Mouse (Mus musculus) liver, postnatal 0 days (tissue): ENCODE data around the gene Psmb6. TPM values are rescaled to one million over a fixed set of nuclear protein-coding genes. Genes with fewer than 3 reads are reported as not detected.
A peak's percentile ranks its signal among the peaks of the same experiment; 100 is the strongest.
"Not testable (repeated sequence)": the region's sequence is repeated elsewhere in the genome, so short reads cannot be mapped to it uniquely, and the experiment has no call there.

ENCODE experiments used
- ATAC-seq: fragments of 200-750 bp; cut with Nextera tagmentation; 2 replicates; pipeline ENCODE4 v1.8.0; 2017; ENCODE audit warnings: mild to moderate bottlenecking, moderate library complexity
- DNase-seq: peaks from one replicate; pipeline ENCODE4 v3.0.0-alpha.2; 2016
- H3K27ac ChIP-seq: fragments of 300-500 bp; sonication (generic); 2 replicates; pipeline ENCODE4 v1.5.1; 2014; ENCODE audit warnings: antibody characterized with exemption, moderate library complexity, mild to moderate bottlenecking, low read depth
- H3K27me3 ChIP-seq: fragments of 300-500 bp; sonication (generic); 2 replicates; pipeline ENCODE4 v1.6.1; 2014; ENCODE audit warnings: low read length, control low read depth, mixed read lengths; ENCODE audit not compliant: insufficient read depth
- H3K36me3 ChIP-seq: fragments of 300-500 bp; sonication (generic); replicated peaks from 2 replicates; pipeline ENCODE4 v1.6.1; 2014; ENCODE audit warnings: mild to moderate bottlenecking, control low read depth, low read length, moderate library complexity, mixed read lengths; ENCODE audit not compliant: insufficient read depth
- H3K4me1 ChIP-seq: fragments of 300-500 bp; sonication (generic); 2 replicates; pipeline ENCODE4 v1.6.1; 2014; ENCODE audit warnings: antibody characterized with exemption, mild to moderate bottlenecking, control low read depth; ENCODE audit not compliant: insufficient read depth
- H3K4me2 ChIP-seq: fragments of 300-500 bp; sonication (generic); 2 replicates; pipeline ENCODE4 v1.6.1; 2014; ENCODE audit warnings: low read depth, mild to moderate bottlenecking, low read length, moderate library complexity, mixed read lengths
- H3K4me3 ChIP-seq: fragments of 300-500 bp; sonication (generic); 2 replicates; pipeline ENCODE4 v1.5.1; 2014; ENCODE audit warnings: low read depth, low read length
- H3K9ac ChIP-seq: fragments of 300-500 bp; sonication (generic); replicated peaks from 2 replicates; pipeline ENCODE4 v1.6.1; 2014; ENCODE audit warnings: mild to moderate bottlenecking, moderate library complexity
- H3K9me3 ChIP-seq: fragments of 300-500 bp; sonication (generic); 2 replicates; pipeline ENCODE4 v1.6.1; 2016; ENCODE audit warnings: mild to moderate bottlenecking, control low read depth, low read length, mixed read lengths
- CTCF ChIP-seq: sonication (generic); IDR thresholded peaks from 2 replicates; pipeline ENCODE4 v1.5.1; 2016; ENCODE audit warnings: antibody characterized with exemption, low read depth
- EP300 ChIP-seq: IDR thresholded peaks from 2 replicates; pipeline ENCODE4 v1.6.1; 2016; ENCODE audit warnings: antibody characterized with exemption, low read depth, mild to moderate bottlenecking
- WGBS: fragments of 180-500 bp; shearing (Covaris S2); extraction: QIAGEN DNeasy Blood & Tissue Kit; methylation state at CpG from one replicate; pipeline ENCODE4 v1.1.7; 2014; ENCODE audit not compliant: insufficient replicate concordance; 5-methylcytosine and 5-hydroxymethylcytosine counted together
- polyA plus RNA-seq: library from polyadenylated mRNA; unstranded; fragments of >200 nt; fragmentation: Nextera tagmentation; extraction: Ambion mirVana; gene quantifications from 2 replicates; pipeline ENCODE4 v1.2.1, GENCODE M21; 2015

The Psmb6 gene
- polyA plus RNA-seq, 1 experiment from 2014 or later: 325 TPM

DNA sequence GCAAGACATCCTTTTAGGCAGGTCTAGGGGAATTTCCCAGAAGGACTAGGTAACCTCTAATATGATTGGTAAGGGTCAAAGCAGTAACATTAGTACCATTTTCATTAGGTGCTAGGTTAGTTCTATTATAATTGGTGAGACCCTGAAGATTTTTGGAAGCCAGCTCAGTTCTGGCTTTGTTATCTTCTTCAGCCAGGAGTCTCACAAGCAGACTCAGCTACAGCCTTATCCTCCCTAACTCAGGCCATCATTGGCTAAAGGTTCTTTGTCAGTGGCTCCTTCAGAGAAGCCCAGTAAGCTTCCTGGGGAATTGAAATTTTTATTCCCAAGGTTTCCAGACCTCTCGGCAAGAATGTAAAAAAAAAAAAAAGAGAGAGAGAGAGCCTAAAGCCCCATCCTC lies 6.7 kb upstream of the Psmb6 start:
- 33% methylated on average over 1 of the region's 1 CpGs for WGBS
- peak overlapping the region; percentile 62 for H3K27ac ChIP-seq
- TF ChIP-seq CTCF (no peak), EP300 (no peak)
- no peaks in the 10 kb centered on the region for H3K9me3 ChIP-seq
- DNase-seq (no peak), ATAC-seq (no peak)
- peaks cover 8% of the 10 kb centered on the region for H3K4me1 ChIP-seq
- H3K4me2 ChIP-seq: peak overlapping the region; percentile 59
- no peak overlapping the region for H3K9ac ChIP-seq
- no peaks in the 10 kb centered on the region for H3K27me3 ChIP-seq
- no peaks in the 10 kb centered on the region for H3K36me3 ChIP-seq
- H3K4me3 ChIP-seq: no peak overlapping the region

DNA sequence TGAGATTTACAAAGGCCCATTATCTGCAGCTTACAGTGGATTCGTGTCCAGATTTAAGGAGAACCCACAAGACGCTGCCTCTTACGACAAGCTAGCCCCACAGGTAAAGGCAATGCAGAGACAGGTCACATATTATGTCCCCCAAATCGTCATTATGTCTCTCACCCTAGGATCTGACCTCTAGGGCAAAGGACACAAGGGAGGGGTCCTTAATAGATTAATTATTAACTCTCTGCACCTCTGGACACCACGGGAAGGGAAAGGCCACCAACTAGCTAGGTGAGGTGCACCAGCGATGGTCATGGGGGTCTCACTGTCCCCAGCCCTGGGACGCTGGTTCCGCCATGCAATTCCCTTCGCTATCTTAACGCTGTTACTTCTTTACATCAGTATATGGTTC lies 6.2 kb upstream of the Psmb6 start, which contains the start of gene Gltpd2:
TSS of gene Gltpd2 (plus strand) at position 274 of the 400 bp plus-strand sequence.
- Histone ChIP-seq H3K27ac (peak within 1 kb of the TSS; percentile 62), H3K27me3 (no peaks in the 10 kb centered on the region), H3K4me2 (peak within 1 kb of the TSS; percentile 59), H3K36me3 (no peaks in the 10 kb centered on the region), H3K4me1 (peaks cover 8% of the 10 kb centered on the region), H3K9ac (peak within 1 kb of the TSS; percentile 49), H3K4me3 (peak within 1 kb of the TSS; percentile 25), H3K9me3 (no peaks in the 10 kb centered on the region)
- WGBS: 65% methylated on average over 10 of the region's 10 CpGs
- peak; percentile 24 for DNase-seq
- TF ChIP-seq EP300 (no peak), CTCF (no peak)
- ATAC-seq: peak; percentile 64; the same call in 1 of the 2 replicates

DNA sequence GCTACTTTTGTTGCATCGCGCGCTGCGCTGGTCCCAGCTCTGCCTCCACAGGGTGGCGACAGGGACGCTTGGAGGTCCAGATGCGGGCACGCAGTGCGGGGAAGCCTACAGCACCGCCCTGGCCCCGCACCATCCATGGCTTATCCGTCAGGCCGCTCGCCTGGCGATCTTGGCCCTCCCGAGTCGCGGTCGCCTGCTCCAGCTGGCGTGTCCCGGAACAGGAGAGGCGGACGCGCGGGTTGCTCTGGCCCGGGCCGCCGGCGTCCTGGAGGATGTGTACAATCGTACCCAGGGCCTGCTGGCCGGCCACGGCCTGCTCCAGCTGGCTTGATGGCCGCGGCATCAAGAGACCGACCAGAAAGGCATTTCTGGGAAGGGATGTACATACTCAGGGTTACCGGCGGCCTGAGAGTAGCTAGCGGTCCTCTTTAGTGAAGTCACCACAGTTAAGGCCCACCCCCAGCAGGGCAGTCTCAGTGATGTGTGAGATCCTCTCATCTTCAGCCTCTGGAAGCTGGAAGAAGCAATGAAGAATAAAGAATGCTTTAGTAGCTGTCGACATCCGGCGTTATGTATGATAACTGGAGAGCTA lies 4.9 kb upstream of the Psmb6 start:
- peak overlapping the region; percentile 59 for H3K4me2 ChIP-seq
- no peaks in the 10 kb centered on the region for H3K9me3 ChIP-seq
- TF ChIP-seq CTCF (0 out of 2 replicates have a peak, but pooled peaks have one; percentile 20), EP300 (no peak)
- H3K4me3 ChIP-seq: peak overlapping the region; percentile 25
- ATAC-seq (peak; percentile 7; the same call in 1 of the 2 replicates), DNase-seq (peak; percentile 40)
- H3K36me3 ChIP-seq: no peaks in the 10 kb centered on the region
- WGBS: 31% methylated on average over 40 of the region's 41 CpGs
- no peaks in the 10 kb centered on the region for H3K27me3 ChIP-seq
- peak overlapping the region; percentile 49 for H3K9ac ChIP-seq
- H3K4me1 ChIP-seq: peaks cover 8% of the 10 kb centered on the region
- peak overlapping the region; percentile 62 for H3K27ac ChIP-seq

DNA sequence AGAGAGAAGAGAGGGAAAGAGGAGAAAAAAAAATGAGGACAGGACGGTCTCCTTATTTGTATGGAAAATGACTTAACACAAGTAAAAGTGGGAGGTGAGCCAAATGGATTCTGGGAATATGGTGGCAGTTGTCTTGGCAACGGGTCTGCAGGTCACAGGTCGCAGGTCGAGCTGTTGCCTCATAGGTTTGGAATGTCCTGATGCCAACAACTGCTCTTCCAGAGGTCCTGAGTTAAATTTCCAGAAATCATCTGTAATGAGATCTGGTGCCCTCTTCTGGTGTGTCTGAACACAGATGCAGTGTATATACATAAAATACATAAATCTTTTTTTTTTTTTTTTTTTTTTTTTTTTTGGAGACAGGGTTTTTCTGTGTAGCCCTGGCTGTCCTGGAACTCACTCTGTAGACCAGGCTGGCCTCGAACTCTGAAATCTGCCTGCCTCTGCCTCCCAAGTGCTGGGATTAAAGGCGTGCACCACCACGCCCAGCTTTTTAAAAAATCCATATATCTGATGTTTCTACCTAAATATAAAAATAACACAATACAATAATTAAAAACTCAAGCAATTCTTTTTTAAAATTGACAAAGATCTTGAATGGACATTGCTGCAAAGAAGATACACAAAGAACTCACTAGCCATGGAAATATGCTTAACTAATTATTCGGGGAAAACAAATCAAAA lies 1.7 kb upstream of the Psmb6 start:
- peaks cover 12% of the 10 kb centered on the region for H3K36me3 ChIP-seq
- not testable (repeated sequence) for ATAC-seq, H3K27me3 ChIP-seq, H3K9me3 ChIP-seq, H3K4me3 ChIP-seq, H3K9ac ChIP-seq, H3K4me2 ChIP-seq
- peak; percentile 54 for DNase-seq
- peak; percentile 19 for TF ChIP-seq CTCF
- H3K27ac ChIP-seq: 0 out of 2 replicates have a peak overlapping the region, but pooled peaks have one; percentile 13
- 74% methylated on average over 8 of the region's 8 CpGs for WGBS
- peaks cover 14% of the 10 kb centered on the region for H3K4me1 ChIP-seq

DNA sequence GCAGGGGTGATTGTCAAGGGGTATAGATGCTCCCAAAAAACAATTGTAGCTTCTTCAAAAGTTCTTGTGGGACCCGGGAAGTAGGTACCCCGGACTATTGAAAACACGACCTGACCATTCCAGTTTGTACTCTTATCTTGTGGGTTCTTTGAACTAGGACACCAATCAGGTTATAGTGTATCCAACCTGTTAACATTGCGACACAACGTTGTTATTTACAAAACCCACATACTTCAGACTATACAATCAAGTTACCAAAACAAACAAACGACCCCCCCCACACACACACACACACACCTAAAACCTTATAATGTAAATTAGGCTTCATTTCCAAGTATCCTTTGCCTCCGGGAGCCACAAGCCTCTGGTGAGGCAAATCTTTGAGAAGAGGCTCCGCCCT lies 385 bp upstream of the Psmb6 start:
- Histone ChIP-seq H3K4me2 (peak overlapping the region; percentile 80), H3K27ac (peak overlapping the region; percentile 75), H3K4me3 (peak overlapping the region; percentile 86), H3K9me3 (no peaks in the 10 kb centered on the region), H3K36me3 (peaks cover 12% of the 10 kb centered on the region), H3K9ac (peak overlapping the region; percentile 22; the same call in 1 of the 2 replicates), H3K4me1 (peaks cover 8% of the 10 kb centered on the region), H3K27me3 (no peaks in the 10 kb centered on the region)
- TF ChIP-seq CTCF: no peak
- TF ChIP-seq EP300: no peak
- WGBS: 1% methylated on average over 8 of the region's 8 CpGs
- ATAC-seq: peak; percentile 56
- DNase-seq: no peak

DNA sequence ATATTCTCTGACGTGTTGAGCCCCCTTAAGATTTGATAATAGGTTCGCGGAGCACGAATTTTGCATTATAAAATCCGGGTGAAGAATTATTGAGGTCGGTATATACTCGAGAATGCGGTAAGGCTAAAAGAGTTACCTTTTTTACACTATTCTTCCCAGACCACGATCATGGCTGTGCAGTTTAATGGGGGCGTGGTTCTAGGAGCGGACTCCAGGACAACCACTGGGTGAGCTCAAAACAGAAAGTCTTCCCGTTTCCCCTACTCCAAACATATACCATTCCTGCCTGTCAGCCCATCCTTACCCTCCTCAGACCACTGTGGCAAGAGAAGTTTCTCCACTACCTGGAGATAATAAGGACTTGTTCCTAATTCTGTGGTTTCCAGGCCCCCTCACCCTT lies 559 bp downstream of the Psmb6 start:
- 3% methylated on average over 12 of the region's 12 CpGs for WGBS
- Histone ChIP-seq H3K27me3 (no peaks in the 10 kb centered on the region), H3K36me3 (peaks cover 12% of the 10 kb centered on the region), H3K27ac (0 out of 2 replicates have a peak overlapping the region, but pooled peaks have one; percentile 55), H3K9me3 (no peaks in the 10 kb centered on the region), H3K4me3 (peak overlapping the region; percentile 86), H3K4me2 (peak overlapping the region; percentile 80), H3K4me1 (peaks cover 6% of the 10 kb centered on the region), H3K9ac (peak overlapping the region; percentile 76)
- no peak for DNase-seq
- peak; percentile 38 for ATAC-seq
- TF ChIP-seq EP300: no peak
- no peak for TF ChIP-seq CTCF
